Comparison of ENCODE assay signal across 15 mouse cellular contexts in genomic region chr5:36054498-36054897, GRCm38 (mm10).
DNase-seq lines count a peak whose midpoint lies in the region; ATAC-seq and TF ChIP-seq lines count a peak whose summit lies in the region.
"Had no signal": no experiment of that assay in that cellular context is flagged by ENCODE, and none has a peak within 500 bp of the region (broad histone marks: within the 10 kb centered on the region; RNA-seq: fewer than 3 reads in every experiment).

No protein-coding gene starts in this region.

- WGBS in hindbrain, postnatal 0 days = 56% methylated on average over 3 of the region's 3 CpGs

- no peak overlapping the region for H3K4me3 ChIP-seq in left cerebral cortex, adult 2 months
- no peak overlapping the region for H3K4me3 ChIP-seq in hindbrain, postnatal 0 days (ENCODE audit: low read length)
- H3K4me3 ChIP-seq: embryonic facial prominence, embryonic 12.5 days; limb, embryonic 13.5 days; neural tube, embryonic 15.5 days had no signal

- DNase-seq in adrenal gland, postnatal 10 days = peak; percentile 18
- no peak for DNase-seq in adrenal gland, postnatal 36 days
- no peak for DNase-seq in left cerebral cortex, adult 2 months (ENCODE audit: extremely low spot score in 1 of 2, low spot score in 2 of 2)
- DNase-seq in left cerebral cortex, postnatal 4 days = no peak
- peak; percentile 29 for DNase-seq in A20 (ENCODE audit: low read depth, low spot score)
- DNase-seq in hindbrain, postnatal 0 days (ENCODE audit: low spot score) = no peak
- DNase-seq in natural killer cell, adult 2 months (ENCODE audit: low spot score in 2 of 2) = no peak
- DNase-seq: heart, adult 18-20 months; thymus, adult 18-20 months had no signal

- H3K4me2 ChIP-seq in hindbrain, postnatal 0 days (ENCODE audit: low read depth, low read length) = no peak overlapping the region
- H3K4me2 ChIP-seq: embryonic facial prominence, embryonic 12.5 days; limb, embryonic 13.5 days; neural tube, embryonic 15.5 days had no signal

- no peaks in the 10 kb centered on the region for H3K9me3 ChIP-seq in hindbrain, postnatal 0 days (ENCODE audit: low read length)
- H3K9me3 ChIP-seq: embryonic facial prominence, embryonic 12.5 days; limb, embryonic 13.5 days; neural tube, embryonic 15.5 days had no signal

- H3K9ac ChIP-seq in hindbrain, postnatal 0 days (replicated peaks; ENCODE audit: low read length) = no peak overlapping the region
- H3K9ac ChIP-seq: embryonic facial prominence, embryonic 12.5 days; limb, embryonic 13.5 days; neural tube, embryonic 15.5 days had no signal

- peak; percentile 19 for TF ChIP-seq CTCF in left cerebral cortex, adult 2 months (IDR thresholded peaks at IDR 0.05)
- peak; percentile 37 for TF ChIP-seq CTCF in hindbrain, postnatal 0 days (IDR thresholded peaks at IDR 0.05; ENCODE audit: low read depth)

- H3K4me1 ChIP-seq in hindbrain, postnatal 0 days (ENCODE audit: insufficient read depth, low read length) = no peaks in the 10 kb centered on the region
- H3K4me1 ChIP-seq: embryonic facial prominence, embryonic 12.5 days; limb, embryonic 13.5 days had no signal

- intact Hi-C loops in left cerebral cortex, adult 2 months (cut with DNase I) = no loop called here
- intact Hi-C loops in left cerebral cortex, postnatal 4 days (cut with DNase I) = no loop called here

- H3K27ac ChIP-seq in left cerebral cortex, adult 2 months = no peak overlapping the region
- H3K27ac ChIP-seq in hindbrain, postnatal 0 days = no peak overlapping the region
- H3K27ac ChIP-seq: embryonic facial prominence, embryonic 12.5 days; limb, embryonic 13.5 days; neural tube, embryonic 15.5 days had no signal

- no peaks in the 10 kb centered on the region for H3K36me3 ChIP-seq in hindbrain, postnatal 0 days (ENCODE audit: insufficient read depth, low read length)
- H3K36me3 ChIP-seq: embryonic facial prominence, embryonic 12.5 days; neural tube, embryonic 15.5 days had no signal

- H3K27me3 ChIP-seq in hindbrain, postnatal 0 days (ENCODE audit: insufficient read depth, low read length) = no peaks in the 10 kb centered on the region
- H3K27me3 ChIP-seq: embryonic facial prominence, embryonic 12.5 days; limb, embryonic 13.5 days; neural tube, embryonic 15.5 days; Patski had no signal

- peak; percentile 29; the same call in 1 of the 2 replicates for ATAC-seq in hindbrain, postnatal 0 days
- ATAC-seq in frontal cortex, adult (ENCODE audit: low TSS enrichment) = no peak
- ATAC-seq: forebrain, embryonic 16.5 days; Patski had no signal

Comparison
In these comparisons a context has a peak if more than half of its experiments do, and no peak if none do; other contexts are left out.
1. DNase-seq: peak in adrenal gland, postnatal 10 days (single experiment) and A20 (single experiment); none in adrenal gland, postnatal 36 days (0 of 2), left cerebral cortex, adult 2 months (0 of 2), left cerebral cortex, postnatal 4 days (single experiment), hindbrain, postnatal 0 days (single experiment) and natural killer cell, adult 2 months (0 of 2).